Mouse (Mus musculus): ENCODE measurements at regions not wholly inside any gene's neighbourhood (a gene's known extent, or its start where the extent isn't known, plus 50 kb on each side); places are given as distances from the start of the nearest gene placed in this dataset.

- WGBS: 88% methylated on average over 1 of the region's 1 CpGs
- Histone ChIP-seq H3K4me3 (ENCODE audit: insufficient read depth, low read depth, low read length) (no peak overlapping the region), H3K36me3 (ENCODE audit: control insufficient read depth, insufficient read depth, low read length) (no peaks in the 10 kb centered on the region), H3K79me2 (ENCODE audit: control insufficient read depth, insufficient read depth, low read length) (no peaks in the 10 kb centered on the region), H3K9ac (ENCODE audit: low read depth, low read length) (no peak overlapping the region), H3K4me1 (ENCODE audit: control insufficient read depth, insufficient read depth, low read length) (no peaks in the 10 kb centered on the region), H3K27ac (replicated peaks; ENCODE audit: insufficient read depth, low read depth, low read length) (no peak overlapping the region), H3K27me3 (ENCODE audit: control insufficient read depth, insufficient read depth, low read length) (no peaks in the 10 kb centered on the region)
- no peak for DNase-seq (ENCODE audit: extremely low read depth, low read depth, low spot score)
- no peak for TF ChIP-seq CTCF (IDR thresholded peaks at IDR 0.05; ENCODE audit: low read depth, low read length)
- TF ChIP-seq POLR2A (IDR thresholded peaks at IDR 0.05; ENCODE audit: extremely low read depth, insufficient read depth, low read length): no peak
Measured at GRCm38 (mm10) chr6:13384469-13384868, 159.7 kb upstream of the Vwde start.

DNA sequence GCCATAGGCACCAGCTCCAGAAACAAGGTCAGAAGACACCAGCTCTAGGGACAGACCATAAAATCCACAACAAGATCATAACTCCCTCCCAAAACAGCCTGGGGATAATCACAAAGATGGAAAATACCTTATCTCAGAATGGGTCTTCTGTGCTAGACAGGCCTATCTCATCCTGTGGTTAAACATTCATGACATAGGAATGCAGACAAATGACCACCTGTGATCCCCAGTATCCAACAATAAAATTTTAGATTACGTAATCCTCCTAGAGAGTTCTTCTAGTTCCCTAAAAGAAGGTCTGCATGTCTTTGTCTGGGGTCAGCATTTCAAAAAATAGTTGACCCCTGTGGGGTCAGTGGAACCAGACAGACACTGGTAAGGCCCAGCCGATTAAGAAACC lies 158.4 kb upstream of the Vwde start:
- Histone ChIP-seq H3K4me3 (ENCODE audit: insufficient read depth, low read depth, low read length) (no peak overlapping the region), H3K36me3 (ENCODE audit: control insufficient read depth, insufficient read depth, low read length) (no peaks in the 10 kb centered on the region), H3K4me1 (ENCODE audit: control insufficient read depth, insufficient read depth, low read length) (no peaks in the 10 kb centered on the region), H3K79me2 (ENCODE audit: control insufficient read depth, insufficient read depth, low read length) (no peaks in the 10 kb centered on the region), H3K27ac (replicated peaks; ENCODE audit: insufficient read depth, low read depth, low read length) (no peak overlapping the region), H3K27me3 (ENCODE audit: control insufficient read depth, insufficient read depth, low read length) (no peaks in the 10 kb centered on the region), H3K9ac (ENCODE audit: low read depth, low read length) (no peak overlapping the region)
- no peak for DNase-seq (ENCODE audit: extremely low read depth, low read depth, low spot score)
- 90% methylated on average over 2 of the region's 2 CpGs for WGBS
- TF ChIP-seq POLR2A (IDR thresholded peaks at IDR 0.05; ENCODE audit: extremely low read depth, insufficient read depth, low read length) (no peak), CTCF (IDR thresholded peaks at IDR 0.05; ENCODE audit: low read depth, low read length) (no peak)

DNA sequence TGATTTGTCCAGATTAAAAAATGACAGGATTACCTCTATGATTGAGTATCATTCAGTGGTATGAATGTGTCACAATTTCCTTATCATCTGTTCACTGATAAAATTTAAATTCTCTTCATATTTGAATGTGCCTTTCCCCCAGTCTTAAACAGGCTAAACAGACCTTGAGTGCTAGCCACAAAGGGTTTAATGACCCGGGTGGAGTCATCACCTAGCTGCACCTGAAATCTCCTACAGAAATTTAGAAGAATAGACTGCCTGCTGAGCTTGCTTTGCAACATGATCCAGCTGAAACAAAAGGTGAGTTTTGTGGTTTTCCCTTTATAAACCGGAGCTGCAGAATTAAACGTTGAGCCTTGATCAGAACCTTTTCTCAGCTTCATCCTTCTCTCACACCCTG lies 156.1 kb upstream of the Vwde start:
- no peak for DNase-seq (ENCODE audit: extremely low read depth, low read depth, low spot score)
- no peak overlapping the region for H3K4me3 ChIP-seq (ENCODE audit: insufficient read depth, low read depth, low read length)
- WGBS: 61% methylated on average over 3 of the region's 3 CpGs
- no peaks in the 10 kb centered on the region for H3K79me2 ChIP-seq (ENCODE audit: control insufficient read depth, insufficient read depth, low read length)
- H3K4me1 ChIP-seq (ENCODE audit: control insufficient read depth, insufficient read depth, low read length): no peaks in the 10 kb centered on the region
- H3K27ac ChIP-seq (replicated peaks; ENCODE audit: insufficient read depth, low read depth, low read length): no peak overlapping the region
- TF ChIP-seq POLR2A (IDR thresholded peaks at IDR 0.05; ENCODE audit: extremely low read depth, insufficient read depth, low read length) (no peak), CTCF (IDR thresholded peaks at IDR 0.05; ENCODE audit: low read depth, low read length) (no peak)
- no peaks in the 10 kb centered on the region for H3K36me3 ChIP-seq (ENCODE audit: control insufficient read depth, insufficient read depth, low read length)
- H3K27me3 ChIP-seq (ENCODE audit: control insufficient read depth, insufficient read depth, low read length): no peaks in the 10 kb centered on the region
- no peak overlapping the region for H3K9ac ChIP-seq (ENCODE audit: low read depth, low read length)

DNA sequence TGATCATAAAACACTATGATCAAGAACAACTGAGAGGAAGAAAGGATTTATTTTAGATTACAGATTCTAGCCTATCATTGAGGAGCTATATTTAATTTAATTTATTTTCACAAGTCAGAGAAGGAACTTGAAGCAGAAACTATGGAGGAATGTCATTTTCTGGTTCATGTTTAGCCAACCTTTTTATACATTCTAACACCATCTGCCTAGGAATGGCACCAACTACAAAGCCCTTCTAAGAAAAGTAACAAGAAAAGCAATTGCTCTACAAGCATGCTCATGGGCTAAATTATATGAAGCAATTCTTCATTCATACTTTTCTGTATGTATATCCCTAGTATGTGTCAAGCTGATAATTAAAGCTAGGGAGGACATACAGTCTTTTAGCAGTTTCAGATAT lies 155.0 kb upstream of the Vwde start:
- DNase-seq (ENCODE audit: extremely low read depth, low read depth, low spot score): no peak
- H3K36me3 ChIP-seq (ENCODE audit: control insufficient read depth, insufficient read depth, low read length): no peaks in the 10 kb centered on the region
- H3K79me2 ChIP-seq (ENCODE audit: control insufficient read depth, insufficient read depth, low read length): no peaks in the 10 kb centered on the region
- no peak overlapping the region for H3K27ac ChIP-seq (replicated peaks; ENCODE audit: insufficient read depth, low read depth, low read length)
- H3K9ac ChIP-seq (ENCODE audit: low read depth, low read length): no peak overlapping the region
- TF ChIP-seq POLR2A (IDR thresholded peaks at IDR 0.05; ENCODE audit: extremely low read depth, insufficient read depth, low read length) (no peak), CTCF (IDR thresholded peaks at IDR 0.05; ENCODE audit: low read depth, low read length) (no peak)
- no peak overlapping the region for H3K4me3 ChIP-seq (ENCODE audit: insufficient read depth, low read depth, low read length)
- H3K4me1 ChIP-seq (ENCODE audit: control insufficient read depth, insufficient read depth, low read length): no peaks in the 10 kb centered on the region
- H3K27me3 ChIP-seq (ENCODE audit: control insufficient read depth, insufficient read depth, low read length): no peaks in the 10 kb centered on the region

- 56% methylated on average over 1 of the region's 1 CpGs for WGBS
Measured at GRCm38 (mm10) chr6:13373896-13374295, 149.1 kb upstream of the Vwde start.

DNA sequence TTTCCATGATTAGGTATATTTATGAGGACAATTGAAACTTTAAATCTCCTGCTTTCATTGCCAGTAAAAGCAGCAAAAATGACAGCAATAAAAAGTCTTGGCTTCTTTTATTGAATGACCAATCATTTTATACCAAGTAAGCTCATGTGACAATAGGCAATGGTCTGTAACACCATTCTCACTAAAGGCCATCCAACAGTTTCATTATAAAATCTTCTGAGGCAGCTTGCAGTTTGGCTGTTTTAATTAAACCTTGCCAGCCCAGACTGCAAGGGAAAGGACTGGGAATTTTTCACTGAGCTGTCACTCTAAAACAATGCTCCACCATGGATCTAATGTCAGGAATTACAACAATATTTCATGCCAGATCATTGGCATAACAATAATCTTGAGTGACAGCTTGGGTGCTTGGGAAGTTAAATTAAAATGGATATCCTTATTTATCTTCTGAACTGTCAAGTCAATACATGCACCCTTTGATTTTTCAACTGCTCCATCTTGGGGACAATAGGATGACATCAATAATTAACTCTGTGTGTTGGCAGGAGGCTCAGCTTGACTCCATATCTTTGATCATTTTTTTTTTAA lies 145.0 kb upstream of the Vwde start:
- DNase-seq (ENCODE audit: extremely low read depth, low read depth, low spot score): no peak
- Histone ChIP-seq H3K36me3 (ENCODE audit: control insufficient read depth, insufficient read depth, low read length) (no peaks in the 10 kb centered on the region), H3K4me1 (ENCODE audit: control insufficient read depth, insufficient read depth, low read length) (no peaks in the 10 kb centered on the region), H3K79me2 (ENCODE audit: control insufficient read depth, insufficient read depth, low read length) (no peaks in the 10 kb centered on the region), H3K27ac (replicated peaks; ENCODE audit: insufficient read depth, low read depth, low read length) (no peak overlapping the region), H3K4me3 (ENCODE audit: insufficient read depth, low read depth, low read length) (no peak overlapping the region), H3K9ac (ENCODE audit: low read depth, low read length) (no peak overlapping the region), H3K27me3 (ENCODE audit: control insufficient read depth, insufficient read depth, low read length) (no peaks in the 10 kb centered on the region)
- TF ChIP-seq POLR2A (IDR thresholded peaks at IDR 0.05; ENCODE audit: extremely low read depth, insufficient read depth, low read length) (no peak), CTCF (IDR thresholded peaks at IDR 0.05; ENCODE audit: low read depth, low read length) (no peak)

More at GRCm38 (mm10) chr6:13373896-13374295, 149.1 kb upstream of the Vwde start:
- Histone ChIP-seq H3K36me3 (ENCODE audit: control insufficient read depth, insufficient read depth, low read length) (no peaks in the 10 kb centered on the region), H3K9ac (ENCODE audit: low read depth, low read length) (no peak overlapping the region), H3K27ac (replicated peaks; ENCODE audit: insufficient read depth, low read depth, low read length) (no peak overlapping the region), H3K79me2 (ENCODE audit: control insufficient read depth, insufficient read depth, low read length) (no peaks in the 10 kb centered on the region), H3K4me3 (ENCODE audit: insufficient read depth, low read depth, low read length) (no peak overlapping the region), H3K4me1 (ENCODE audit: control insufficient read depth, insufficient read depth, low read length) (no peaks in the 10 kb centered on the region), H3K27me3 (ENCODE audit: control insufficient read depth, insufficient read depth, low read length) (no peaks in the 10 kb centered on the region)
- TF ChIP-seq CTCF (IDR thresholded peaks at IDR 0.05; ENCODE audit: low read depth, low read length) (no peak), POLR2A (IDR thresholded peaks at IDR 0.05; ENCODE audit: extremely low read depth, insufficient read depth, low read length) (no peak)
- no peak for DNase-seq (ENCODE audit: extremely low read depth, low read depth, low spot score)
